Mouse (Mus musculus): Measurements from ENCODE around the gene Polr3g. TPM values are rescaled to one million over a fixed set of nuclear protein-coding genes. Genes with fewer than 3 reads are reported as not detected.
"Not testable (repeated sequence)": the region's sequence is repeated elsewhere in the genome, so short reads cannot be mapped to it uniquely, and the experiment has no call there.

Gene Polr3g
- total and polyA plus RNA-seq, 2 experiments = 1.9 to 8.7 TPM

- TF ChIP-seq CTCF (IDR thresholded peaks at IDR 0.05; ENCODE audit: low read depth, low read length) = no peak
- TF ChIP-seq POLR2A (IDR thresholded peaks at IDR 0.05; ENCODE audit: extremely low read depth, insufficient read depth, low read length) = no peak
- Histone ChIP-seq H3K36me3 (ENCODE audit: control insufficient read depth, insufficient read depth, low read length) (no peaks in the 10 kb centered on the region), H3K4me3 (ENCODE audit: insufficient read depth, low read depth, low read length) (no peak overlapping the region), H3K79me2 (ENCODE audit: control insufficient read depth, insufficient read depth, low read length) (peaks cover 3% of the 10 kb centered on the region; the same call in 1 of the 2 replicates), H3K27ac (replicated peaks; ENCODE audit: insufficient read depth, low read depth, low read length) (no peak overlapping the region), H3K27me3 (ENCODE audit: control insufficient read depth, insufficient read depth, low read length) (no peaks in the 10 kb centered on the region), H3K9ac (ENCODE audit: low read depth, low read length) (no peak overlapping the region), H3K4me1 (ENCODE audit: control insufficient read depth, insufficient read depth, low read length) (no peaks in the 10 kb centered on the region)
- WGBS = 72% methylated on average over 10 of the region's 10 CpGs
- no peak for DNase-seq (ENCODE audit: extremely low read depth, low read depth, low spot score)
These were observed 32.7 kb upstream of the Polr3g start for GRCm38 (mm10) chr13:81743391-81744091.

DNA sequence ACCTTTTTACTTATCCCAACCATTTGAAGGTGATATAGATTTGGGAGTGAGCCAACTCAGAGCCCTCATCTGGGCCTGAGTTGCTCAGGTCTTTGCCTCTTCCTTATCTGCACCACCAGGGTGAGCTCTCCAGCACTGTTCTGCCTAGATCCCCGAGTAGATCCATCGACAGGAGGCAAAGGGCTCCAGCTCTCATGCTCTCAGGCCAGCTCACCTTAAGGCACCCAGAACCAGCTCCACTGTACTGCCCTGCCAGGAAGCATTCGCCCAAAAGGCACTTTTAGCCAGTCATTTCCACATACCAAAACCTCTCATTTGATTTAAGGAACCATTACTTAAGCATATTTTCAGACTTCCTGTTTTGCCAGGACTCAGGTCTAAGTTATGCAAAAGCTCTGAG lies 30.1 kb upstream of the Polr3g start:
- Histone ChIP-seq H3K27ac (replicated peaks; ENCODE audit: insufficient read depth, low read depth, low read length) (no peak overlapping the region), H3K79me2 (ENCODE audit: control insufficient read depth, insufficient read depth, low read length) (peaks cover 3% of the 10 kb centered on the region; the same call in 1 of the 2 replicates), H3K4me3 (ENCODE audit: insufficient read depth, low read depth, low read length) (no peak overlapping the region), H3K36me3 (ENCODE audit: control insufficient read depth, insufficient read depth, low read length) (no peaks in the 10 kb centered on the region), H3K27me3 (ENCODE audit: control insufficient read depth, insufficient read depth, low read length) (no peaks in the 10 kb centered on the region), H3K4me1 (ENCODE audit: control insufficient read depth, insufficient read depth, low read length) (no peaks in the 10 kb centered on the region), H3K9ac (ENCODE audit: low read depth, low read length) (no peak overlapping the region)
- 0 out of 2 replicates have a peak, but pooled peaks have one; percentile 18 for TF ChIP-seq CTCF (IDR thresholded peaks at IDR 0.05; ENCODE audit: low read depth, low read length)
- TF ChIP-seq POLR2A (IDR thresholded peaks at IDR 0.05; ENCODE audit: extremely low read depth, insufficient read depth, low read length) = no peak
- whole genome bisulfite sequencing = 41% methylated on average over 3 of the region's 3 CpGs
- DNase-seq (ENCODE audit: extremely low read depth, low read depth, low spot score) = no peak

- Histone ChIP-seq H3K79me2 (ENCODE audit: control insufficient read depth, insufficient read depth, low read length) (no peaks in the 10 kb centered on the region; the same call in 1 of the 2 replicates), H3K4me1 (ENCODE audit: control insufficient read depth, insufficient read depth, low read length) (no peaks in the 10 kb centered on the region), H3K36me3 (ENCODE audit: control insufficient read depth, insufficient read depth, low read length) (no peaks in the 10 kb centered on the region), H3K4me3 (ENCODE audit: insufficient read depth, low read depth, low read length) (no peak overlapping the region), H3K27ac (replicated peaks; ENCODE audit: insufficient read depth, low read depth, low read length) (no peak overlapping the region), H3K9ac (ENCODE audit: low read depth, low read length) (no peak overlapping the region), H3K27me3 (ENCODE audit: control insufficient read depth, insufficient read depth, low read length) (no peaks in the 10 kb centered on the region)
- no peak for DNase-seq (ENCODE audit: extremely low read depth, low read depth, low spot score)
- TF ChIP-seq POLR2A (IDR thresholded peaks at IDR 0.05; ENCODE audit: extremely low read depth, insufficient read depth, low read length) = no peak
- no peak for TF ChIP-seq CTCF (IDR thresholded peaks at IDR 0.05; ENCODE audit: low read depth, low read length)
- 78% methylated on average over 5 of the region's 5 CpGs for WGBS
These were observed 25.8 kb upstream of the Polr3g start for GRCm38 (mm10) chr13:81736606-81737005.

DNA sequence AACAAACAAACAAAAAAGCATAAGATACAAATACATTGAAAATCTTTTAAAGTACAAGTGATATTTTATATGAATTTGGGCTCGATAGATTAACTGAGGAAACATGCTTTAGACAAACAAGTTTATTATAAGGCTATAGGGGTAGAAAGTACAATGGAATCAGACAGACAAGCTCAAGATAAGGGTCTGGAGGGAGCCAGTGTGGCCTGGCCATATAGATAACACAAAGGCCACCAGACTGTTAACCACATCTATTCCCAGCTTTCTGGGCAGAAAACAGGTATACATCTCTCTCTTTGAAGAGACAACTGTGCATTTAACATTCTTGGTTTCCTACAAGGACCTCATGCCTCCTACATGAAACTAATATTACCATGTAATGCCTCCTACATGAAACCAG lies 19.5 kb upstream of the Polr3g start:
- 98% methylated on average over 1 of the region's 1 CpGs for whole genome bisulfite sequencing
- Histone ChIP-seq H3K27me3 (ENCODE audit: control insufficient read depth, insufficient read depth, low read length) (no peaks in the 10 kb centered on the region), H3K27ac (replicated peaks; ENCODE audit: insufficient read depth, low read depth, low read length) (no peak overlapping the region), H3K9ac (ENCODE audit: low read depth, low read length) (no peak overlapping the region), H3K36me3 (ENCODE audit: control insufficient read depth, insufficient read depth, low read length) (no peaks in the 10 kb centered on the region), H3K79me2 (ENCODE audit: control insufficient read depth, insufficient read depth, low read length) (no peaks in the 10 kb centered on the region), H3K4me1 (ENCODE audit: control insufficient read depth, insufficient read depth, low read length) (no peaks in the 10 kb centered on the region), H3K4me3 (ENCODE audit: insufficient read depth, low read depth, low read length) (no peak overlapping the region)
- no peak for TF ChIP-seq POLR2A (IDR thresholded peaks at IDR 0.05; ENCODE audit: extremely low read depth, insufficient read depth, low read length)
- DNase-seq (ENCODE audit: extremely low read depth, low read depth, low spot score) = no peak

- Histone ChIP-seq H3K27ac (replicated peaks; ENCODE audit: insufficient read depth, low read depth, low read length) (no peak overlapping the region), H3K36me3 (ENCODE audit: control insufficient read depth, insufficient read depth, low read length) (no peaks in the 10 kb centered on the region), H3K27me3 (ENCODE audit: control insufficient read depth, insufficient read depth, low read length) (no peaks in the 10 kb centered on the region), H3K79me2 (ENCODE audit: control insufficient read depth, insufficient read depth, low read length) (no peaks in the 10 kb centered on the region), H3K4me3 (ENCODE audit: insufficient read depth, low read depth, low read length) (no peak overlapping the region), H3K9ac (ENCODE audit: low read depth, low read length) (no peak overlapping the region), H3K4me1 (ENCODE audit: control insufficient read depth, insufficient read depth, low read length) (no peaks in the 10 kb centered on the region)
- TF ChIP-seq POLR2A (IDR thresholded peaks at IDR 0.05; ENCODE audit: extremely low read depth, insufficient read depth, low read length) = no peak
- no peak for TF ChIP-seq CTCF (IDR thresholded peaks at IDR 0.05; ENCODE audit: low read depth, low read length)
- 82% methylated on average over 4 of the region's 4 CpGs for WGBS
- DNase-seq (ENCODE audit: extremely low read depth, low read depth, low spot score) = no peak
These were observed 18.3 kb upstream of the Polr3g start for GRCm38 (mm10) chr13:81729102-81729501.

- not testable (repeated sequence) for H3K4me3 ChIP-seq (ENCODE audit: insufficient read depth, low read depth, low read length); H3K27me3 ChIP-seq (ENCODE audit: control insufficient read depth, insufficient read depth, low read length); DNase-seq (ENCODE audit: extremely low read depth, low read depth, low spot score); H3K27ac ChIP-seq (replicated peaks; ENCODE audit: insufficient read depth, low read depth, low read length); H3K9ac ChIP-seq (ENCODE audit: low read depth, low read length); H3K79me2 ChIP-seq (ENCODE audit: control insufficient read depth, insufficient read depth, low read length); H3K4me1 ChIP-seq (ENCODE audit: control insufficient read depth, insufficient read depth, low read length); H3K36me3 ChIP-seq (ENCODE audit: control insufficient read depth, insufficient read depth, low read length)
- 79% methylated on average over 12 of the region's 12 CpGs for WGBS
These were observed 17.3 kb upstream of the Polr3g start for GRCm38 (mm10) chr13:81728141-81728540.

All from liver, adult 2 months (tissue).